Mouse (Mus musculus) neural tube, embryonic 12.5 days (tissue): ENCODE data around the gene Zfp787. TPM values are rescaled to one million over a fixed set of nuclear protein-coding genes. Genes with fewer than 3 reads are reported as not detected.

Source experiments
- polyA plus RNA-seq: library from polyadenylated mRNA; unstranded; fragments of >200 nt; fragmentation: Nextera tagmentation; extraction: Ambion mirVana; gene quantifications from 2 replicates; pipeline ENCODE4 v1.2.1, GENCODE M21; 2016

The Zfp787 gene
- polyA plus RNA-seq, 1 experiment from 2014 or later: 37.0 TPM

Other genes with a start within 250 kb of the Zfp787 start
- not detected in 2 replicates for gene Vmn1r65, start 145.0 kb downstream of the Zfp787 start, polyA plus RNA-seq
- not detected in 2 replicates for gene Nlrp4c, start 110.8 kb downstream of the Zfp787 start, polyA plus RNA-seq
- 78.1 and 86.0 TPM in 2 replicates for gene Zfp444, start 16.2 kb upstream of the Zfp787 start, polyA plus RNA-seq
- not detected in 2 replicates for gene Galp, start 41.1 kb upstream of the Zfp787 start, polyA plus RNA-seq
- gene Zscan5b, start 66.3 kb upstream of the Zfp787 start, polyA plus RNA-seq: not detected in 2 replicates
- not detected in 2 replicates for gene Epp13, start 96.7 kb upstream of the Zfp787 start, polyA plus RNA-seq
- 15.1 and 15.4 TPM in 2 replicates for gene Zfp667, start 130.6 kb upstream of the Zfp787 start, polyA plus RNA-seq
- 8.0 and 10.1 TPM in 2 replicates for gene Zfp583, start 175.3 kb upstream of the Zfp787 start, polyA plus RNA-seq
- 3.7 and 5.2 TPM in 2 replicates for gene Gm3854, start 187.8 kb upstream of the Zfp787 start, polyA plus RNA-seq
- gene Zfp78, start 207.3 kb upstream of the Zfp787 start, polyA plus RNA-seq: 2.0 and 3.1 TPM in 2 replicates
- 15.5 and 15.6 TPM in 2 replicates for gene Zfp28, start 227.3 kb upstream of the Zfp787 start, polyA plus RNA-seq
- 1.5 and 1.7 TPM in 2 replicates for gene Smim17, start 242.7 kb upstream of the Zfp787 start, polyA plus RNA-seq